ENCODE assay signal across 16 mouse cellular contexts in the genomic region with DNA sequence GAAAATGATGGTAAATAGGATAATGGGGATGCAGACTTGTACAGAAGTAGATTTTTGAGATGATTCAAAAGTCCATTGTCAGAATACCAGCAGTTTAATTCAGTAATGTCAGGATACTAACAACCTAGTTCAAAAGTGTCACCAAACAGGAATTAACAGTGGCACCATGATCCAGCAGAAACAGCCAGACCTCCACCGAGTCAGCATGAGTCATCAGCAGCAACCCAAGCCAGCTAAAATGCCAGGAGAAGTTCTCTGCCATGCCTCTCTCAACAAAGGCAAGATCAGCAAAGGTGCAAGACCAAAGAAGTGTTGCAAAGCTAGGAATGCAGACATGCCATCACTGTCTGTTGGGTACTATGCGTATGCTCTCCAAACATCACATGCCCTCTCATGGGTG.
"Had no signal": no experiment of that assay in that cellular context is flagged by ENCODE, and none has a peak within 500 bp of the region (broad histone marks: within the 10 kb centered on the region; RNA-seq: fewer than 3 reads in every experiment).

No protein-coding gene starts in this region.

- H3K4me1 ChIP-seq: intestine, embryonic 15.5 days; limb, embryonic 10.5 days; midbrain, embryonic 13.5 days; neural tube, embryonic 15.5 days had no signal

- DNase-seq: kidney, adult 18-20 months; kidney, postnatal 10 days; kidney, postnatal 4 days; lung, adult 2 months; right cerebral cortex, adult 18-20 months; right cerebral cortex, postnatal 25 days; thymus, postnatal 36 days had no signal

- H3K4me3 ChIP-seq: intestine, embryonic 15.5 days; layer of hippocampus, adult 2 months; left cerebral cortex, adult 2 months; limb, embryonic 10.5 days; midbrain, embryonic 13.5 days; myocyte; neural tube, embryonic 15.5 days had no signal

- H3K27ac ChIP-seq: intestine, embryonic 15.5 days; layer of hippocampus, adult 2 months; left cerebral cortex, adult 2 months; limb, embryonic 10.5 days; macrophage; midbrain, embryonic 13.5 days; neural tube, embryonic 15.5 days had no signal

- H3K4me2 ChIP-seq: intestine, embryonic 15.5 days; midbrain, embryonic 13.5 days; neural tube, embryonic 15.5 days had no signal

- H3K9me3 ChIP-seq: intestine, embryonic 15.5 days; limb, embryonic 10.5 days; midbrain, embryonic 13.5 days; neural tube, embryonic 15.5 days had no signal

- H3K27me3 ChIP-seq: intestine, embryonic 15.5 days; midbrain, embryonic 13.5 days; neural tube, embryonic 15.5 days had no signal

- ATAC-seq: intestine, embryonic 15.5 days; lung, postnatal 0 days; midbrain, embryonic 13.5 days had no signal

- H3K9ac ChIP-seq: intestine, embryonic 15.5 days; midbrain, embryonic 13.5 days; neural tube, embryonic 15.5 days had no signal

- H3K36me3 ChIP-seq: intestine, embryonic 15.5 days; limb, embryonic 10.5 days; midbrain, embryonic 13.5 days; neural tube, embryonic 15.5 days had no signal
